Mouse (Mus musculus) spleen, postnatal 36 days (tissue): ENCODE data around the gene Lsm8.
"Not testable (repeated sequence)": the region's sequence is repeated elsewhere in the genome, so short reads cannot be mapped to it uniquely, and the experiment has no call there.

Experiments used
- DNase-seq, 2 experiments: peaks; one replicate each; pipeline ENCODE4 v3.0.0; 2022; ENCODE audit warnings: low spot score in 2 of 2, mixed read lengths in 1 of 2

Gene Lsm8

GRCm38 (mm10) chr6:18848051-18848701 lies at the start of gene Lsm8:
Lsm8 (plus strand) TSS chr6:18848579.
- DNase-seq: peak; percentile 95 to 96

- DNase-seq: no peak
These were observed 47.4 kb upstream of the Lsm8 start for GRCm38 (mm10) chr6:18800869-18801511.

- no peak for DNase-seq
These were observed 35.8 kb upstream of the Lsm8 start for GRCm38 (mm10) chr6:18812623-18813022.

- DNase-seq: no peak
These were observed 32.8 kb upstream of the Lsm8 start for GRCm38 (mm10) chr6:18815606-18816005.

- DNase-seq: peak in 1 of 2 experiments; percentile 2
These were observed 29.0 kb upstream of the Lsm8 start for GRCm38 (mm10) chr6:18819343-18819742.

GRCm38 (mm10) chr6:18820246-18820645 lies 28.1 kb upstream of the Lsm8 start:
- DNase-seq: no peak

GRCm38 (mm10) chr6:18822812-18823211 lies 25.6 kb upstream of the Lsm8 start:
- DNase-seq: no peak

- no peak for DNase-seq
These were observed 15.4 kb upstream of the Lsm8 start for GRCm38 (mm10) chr6:18832958-18833357.

- not testable (repeated sequence) for DNase-seq
These were observed 3.9 kb upstream of the Lsm8 start for GRCm38 (mm10) chr6:18844529-18844928.

- not testable (repeated sequence) for DNase-seq
These were observed 2.8 kb upstream of the Lsm8 start for GRCm38 (mm10) chr6:18845571-18845970.

- DNase-seq: no peak
These were observed 303 bp downstream of the Lsm8 start for GRCm38 (mm10) chr6:18848702-18849061.

GRCm38 (mm10) chr6:18855323-18855722 lies 6.9 kb downstream of the Lsm8 start:
- DNase-seq: no peak

- DNase-seq: no peak
These were observed 8.2 kb downstream of the Lsm8 start for GRCm38 (mm10) chr6:18856487-18857078.

GRCm38 (mm10) chr6:18866018-18866417 lies 17.6 kb downstream of the Lsm8 start, which contains the start of gene Ankrd7:
Ankrd7 (plus strand) TSS chr6:18866318.
- no peak for DNase-seq

- no peak for DNase-seq
These were observed 40.7 kb downstream of the Lsm8 start for GRCm38 (mm10) chr6:18889030-18889429.

GRCm38 (mm10) chr6:18894142-18894541 lies 45.8 kb downstream of the Lsm8 start:
- DNase-seq: no peak
